Comparison of ENCODE assay signal across 8 mouse cellular contexts in the genomic region with DNA sequence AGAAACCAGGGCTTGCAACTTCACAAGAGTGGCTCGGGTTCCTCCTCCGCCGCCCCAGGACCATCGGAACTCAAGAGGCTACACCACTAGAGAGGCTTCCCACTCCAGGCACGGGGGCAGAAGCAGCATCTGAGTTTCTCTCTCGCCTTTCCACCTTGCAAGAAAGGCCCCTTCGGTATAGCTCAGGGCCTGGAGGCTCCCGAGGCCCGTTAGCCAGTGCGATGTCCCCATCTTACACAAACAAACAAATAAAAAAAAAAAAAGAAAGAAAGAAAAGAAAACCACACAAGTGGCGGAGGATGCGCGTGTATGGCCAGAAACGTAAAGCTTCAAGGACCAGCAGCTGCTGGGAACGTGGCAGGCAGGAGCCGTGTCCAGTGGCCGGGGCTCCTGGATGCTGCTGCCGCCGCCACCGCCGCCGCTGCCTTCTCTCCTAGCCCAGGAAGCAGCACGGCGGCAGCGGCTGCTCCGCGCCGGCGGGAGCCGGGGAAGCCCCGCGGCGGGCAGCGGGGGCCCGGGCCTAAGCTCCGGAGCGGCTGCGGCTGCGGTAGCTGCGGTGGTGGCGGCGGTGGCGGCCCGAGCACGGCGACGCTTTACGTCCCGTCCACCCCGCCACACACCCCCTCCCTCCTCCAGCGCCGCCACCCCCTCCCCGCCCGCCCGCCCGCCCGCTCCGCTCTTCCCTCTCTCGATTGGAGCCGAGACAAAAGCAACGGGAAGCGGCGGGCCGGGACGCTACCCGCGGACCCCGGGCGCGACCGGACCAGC. TPM values are rescaled to one million over a fixed set of nuclear protein-coding genes. Genes with fewer than 3 reads are reported as not detected.
DNase-seq lines count a peak whose midpoint lies in the region; ATAC-seq and TF ChIP-seq lines count a peak whose summit lies in the region.

No protein-coding gene starts in this region.

- H3K9me3 ChIP-seq in E14TG2a.4 (ENCODE audit: low read length), result no peaks in the 10 kb centered on the region
- H3K9me3 ChIP-seq in heart, postnatal 0 days (replicated peaks; ENCODE audit: control insufficient read depth, low read length), result no peaks in the 10 kb centered on the region
- no peaks in the 10 kb centered on the region for H3K9me3 ChIP-seq in lung, embryonic 16.5 days (ENCODE audit: control insufficient read depth, low read length)

- WGBS in heart, postnatal 0 days, result 1% methylated on average over 38 of the region's 71 CpGs
- WGBS in lung, embryonic 16.5 days, result under 1% methylated on average over 32 of the region's 71 CpGs

- peak overlapping the region; percentile 89 for H3K4me2 ChIP-seq in heart, postnatal 0 days (ENCODE audit: low read depth, low read length)
- H3K4me2 ChIP-seq in lung, embryonic 16.5 days (ENCODE audit: low read depth, low read length), result peak overlapping the region; percentile 68

- H3K27ac ChIP-seq in bone marrow macrophage, adult 2 months (ENCODE audit: insufficient read depth, low read depth, low read length), result peak overlapping the region; percentile 92
- H3K27ac ChIP-seq in heart, postnatal 0 days (ENCODE audit: low read depth), result peak overlapping the region; percentile 98
- peak overlapping the region; percentile 98 for H3K27ac ChIP-seq in lung, embryonic 16.5 days (ENCODE audit: low read length)

- no peak for TF ChIP-seq CTCF in E14TG2a.4 (conservative IDR thresholded peaks at IDR 0.05; ENCODE audit: low read length)
- no peak for TF ChIP-seq CTCF in bone marrow macrophage, adult 2 months (IDR thresholded peaks at IDR 0.05; ENCODE audit: low read depth, low read length)
- TF ChIP-seq CTCF in heart, postnatal 0 days (IDR thresholded peaks at IDR 0.05; ENCODE audit: low read depth), result no peak

- no peaks in the 10 kb centered on the region for H3K27me3 ChIP-seq in E14TG2a.4 (ENCODE audit: insufficient read depth, low read length)
- no peaks in the 10 kb centered on the region for H3K27me3 ChIP-seq in heart, postnatal 0 days (ENCODE audit: control insufficient read depth, insufficient read depth, low read length)
- H3K27me3 ChIP-seq in lung, embryonic 16.5 days (ENCODE audit: control insufficient read depth, insufficient read depth, low read depth, low read length), result no peaks in the 10 kb centered on the region

- peak; percentile 42 for DNase-seq in heart, postnatal 0 days (ENCODE audit: low spot score)
- DNase-seq in kidney, postnatal 36 days, result peak; percentile 30 to 70
- DNase-seq in ovary, adult 18-20 months (ENCODE audit: low spot score), result peak; percentile 11
- peak; percentile 54 for DNase-seq in thymus, postnatal 10 days (ENCODE audit: low spot score in 2 of 2)

- peak overlapping the region; percentile 93 for H3K9ac ChIP-seq in heart, postnatal 0 days (replicated peaks; ENCODE audit: low read depth, low read length)
- H3K9ac ChIP-seq in lung, embryonic 16.5 days (ENCODE audit: low read length), result peak overlapping the region; percentile 97

- ATAC-seq in erythroblast, adult 5-6 weeks (replicated peaks; ENCODE audit: low FRiP score, poor library complexity, severe bottlenecking), result peak; percentile 35
- ATAC-seq in heart, postnatal 0 days (ENCODE audit: insufficient read depth, low read depth), result peak; percentile 77
- ATAC-seq in lung, embryonic 16.5 days (ENCODE audit: low read depth), result peak; percentile 84

- H3K36me3 ChIP-seq in E14TG2a.4 (ENCODE audit: insufficient read depth, low read length), result peaks cover 17% of the 10 kb centered on the region
- peaks cover 8% of the 10 kb centered on the region for H3K36me3 ChIP-seq in heart, postnatal 0 days (replicated peaks; ENCODE audit: control insufficient read depth, insufficient read depth, low read length)
- peaks cover 3% of the 10 kb centered on the region; the same call in 1 of the 2 replicates for H3K36me3 ChIP-seq in lung, embryonic 16.5 days (ENCODE audit: control insufficient read depth, insufficient read depth, low read length)

- H3K4me3 ChIP-seq in E14TG2a.4 (replicated peaks; ENCODE audit: low read length), result peak overlapping the region; percentile 93
- peak overlapping the region; percentile 95 for H3K4me3 ChIP-seq in bone marrow macrophage, adult 2 months (ENCODE audit: insufficient read depth, low read length)
- H3K4me3 ChIP-seq in heart, postnatal 0 days (ENCODE audit: low read depth, low read length), result peak overlapping the region; percentile 93
- peak overlapping the region; percentile 98 for H3K4me3 ChIP-seq in lung, embryonic 16.5 days (ENCODE audit: low read length)

- H3K4me1 ChIP-seq in E14TG2a.4 (replicated peaks; ENCODE audit: low read depth, low read length), result peaks cover 47% of the 10 kb centered on the region
- H3K4me1 ChIP-seq in bone marrow macrophage, adult 2 months (ENCODE audit: control insufficient read depth, insufficient read depth, low read length), result peaks cover 14% of the 10 kb centered on the region
- H3K4me1 ChIP-seq in heart, postnatal 0 days (ENCODE audit: control insufficient read depth, insufficient read depth), result no peaks in the 10 kb centered on the region
- H3K4me1 ChIP-seq in lung, embryonic 16.5 days (replicated peaks; ENCODE audit: control insufficient read depth, insufficient read depth, low read length), result peaks cover 6% of the 10 kb centered on the region; the same call in 1 of the 2 replicates

- no peak for TF ChIP-seq EP300 in heart, postnatal 0 days (IDR thresholded peaks at IDR 0.05; ENCODE audit: low read depth)

- no peak for TF ChIP-seq POLR2A in bone marrow macrophage, adult 2 months (IDR thresholded peaks at IDR 0.05; ENCODE audit: borderline replicate concordance, low read depth, low read length)

RNA-seq across cellular contexts. Expression of a gene that starts 0.5 kb away (rescaled TPM):
- 50.7 and 69.1 TPM in 2 replicates for polyA plus RNA-seq in bone marrow macrophage, adult 2 months (2012; ENCODE audit: insufficient read depth, insufficient read length, missing spikeins)
- 31.9 and 34.3 TPM in 2 replicates for total RNA-seq in erythroblast, adult 5-6 weeks (2015; ENCODE audit: low replicate concordance)
- 47.1 and 60.4 TPM in 2 replicates for total RNA-seq in erythroblast, adult 5-6 weeks (2017; ENCODE audit: low replicate concordance)
- 60.7 and 62.6 TPM in 2 replicates for total RNA-seq in heart, postnatal 0 days (2014; rRNA removed; ENCODE audit: low replicate concordance)
- polyA plus RNA-seq in heart, postnatal 0 days (2015; fragmentation: Nextera tagmentation; extraction: Ambion mirVana), result 45.7 and 50.0 TPM in 2 replicates
- 97.7 and 100 TPM in 2 replicates for polyA plus RNA-seq in lung, embryonic 16.5 days (2015; fragmentation: Nextera tagmentation; extraction: Ambion mirVana)

Comparison
In these comparisons a context has a peak if more than half of its experiments do, and no peak if none do; other contexts are left out.
1. Peak in every context shown above with its lines: DNase-seq, ATAC-seq, H3K4me3 ChIP-seq and H3K27ac ChIP-seq.